Mouse (Mus musculus) gastrocnemius, postnatal 14 days (tissue): ENCODE results near the gene RPS10-NUDT3. TPM values are rescaled to one million over a fixed set of nuclear protein-coding genes. Genes with fewer than 3 reads are reported as not detected.

Experiments
- DNase-seq: peaks from one replicate; pipeline ENCODE4 v3.0.0; 2021; ENCODE audit warnings: mixed read lengths
- intact Hi-C: fragments of 180-260 bp; cut with DNase I; formaldehyde crosslinking; loops from one replicate; pipeline ENCODE4 v1.15.1; 2025; ENCODE audit warnings: low total_unique reads
- total RNA-seq, 2 experiments: library from RNA; stranded (reverse); gene quantifications; 2 replicates each; pipeline ENCODE4 v1.2.3; 2021

The RPS10-NUDT3 gene
- total RNA-seq, 2 experiments from 2014 or later, result not detected

- no peak for DNase-seq
- intact Hi-C loops, result no loop called here
Observed at GRCm38 (mm10) chr17:27532095-27532494, 102.9 kb downstream of the RPS10-NUDT3 start.

Other genes starting within 250 kb of the RPS10-NUDT3 start
- gene Grm4, start 113.8 kb downstream of the RPS10-NUDT3 start, total RNA-seq, result not detected
- 10 to 100 TPM; 17.2 to 18.7 TPM for gene Hmga1, start 78.7 kb downstream of the RPS10-NUDT3 start, total RNA-seq
- gene AI413582, start 69.5 kb downstream of the RPS10-NUDT3 start, total RNA-seq, result 1 to 10 TPM; 2.6 to 4.4 TPM
- gene Nudt3, start 11.7 kb downstream of the RPS10-NUDT3 start, total RNA-seq, result 100 to 1,000 TPM; 218 to 230 TPM
- 100 to 1,000 TPM; 514 to 595 TPM for gene Rps10, start 1.4 kb upstream of the RPS10-NUDT3 start, total RNA-seq
- under 1 TPM; 0.13 to 0.23 TPM for gene Pacsin1, start 20.3 kb upstream of the RPS10-NUDT3 start, total RNA-seq
- under 1 TPM; 0.33 to 0.47 TPM for gene Spdef, start 93.7 kb upstream of the RPS10-NUDT3 start, total RNA-seq
- gene D17Wsu92e, start 185.4 kb upstream of the RPS10-NUDT3 start, total RNA-seq, result 10 to 100 TPM; 79.7 to 85.1 TPM
- gene Snrpc, start 202.9 kb upstream of the RPS10-NUDT3 start, total RNA-seq, result 10 to 100 TPM; 79.1 to 81.2 TPM
- 10 to 100 TPM; 15.8 to 16.6 TPM for gene Uhrf1bp1, start 221.2 kb upstream of the RPS10-NUDT3 start, total RNA-seq